Mouse (Mus musculus): ENCODE measurements around the gene Cfap126.
"Not testable (repeated sequence)": the region's sequence is repeated elsewhere in the genome, so short reads cannot be mapped to it uniquely, and the experiment has no call there.

- TF ChIP-seq EP300 (IDR thresholded peaks at IDR 0.05; ENCODE audit: low read depth in 1 of 2, low read length in 2 of 2); ETS1 (IDR thresholded peaks at IDR 0.05; ENCODE audit: low read depth, low read length); RCOR1 (IDR thresholded peaks at IDR 0.05; ENCODE audit: low read depth, low read length); ZNF384 (IDR thresholded peaks at IDR 0.05; ENCODE audit: low read depth, low read length); POLR2A (IDR thresholded peaks at IDR 0.05; ENCODE audit: control insufficient read depth in 1 of 2, insufficient read depth in 1 of 2, low read depth in 1 of 2, low read length in 2 of 2, poor library complexity in 1 of 2): not testable (repeated sequence)
- peak in 2 of 3 experiments; percentile 37 to 59; a peak in 4 of 6 replicates for TF ChIP-seq CTCF (IDR thresholded peaks at IDR 0.05 in 2 of 3, conservative IDR thresholded peaks at IDR 0.05 in 1 of 3; ENCODE audit: control insufficient read depth in 1 of 3, insufficient read depth in 1 of 3, low read depth in 2 of 3, low read length in 3 of 3, poor library complexity in 1 of 3, severe bottlenecking in 1 of 3)
Observed at GRCm38 (mm10) chr1:171064491-171065242, 49.1 kb upstream of the Cfap126 start, which contains the start of gene Fcgr3.

Data from MEL (cell line).